Mouse (Mus musculus): ENCODE results near the gene Slc8a1.

GRCm38 (mm10) chr17:81787350-81787749, 49.2 kb upstream of the Slc8a1 start:
- 0 out of 2 replicates have a peak, but pooled peaks have one; percentile 15 for TF ChIP-seq CTCF (IDR thresholded peaks at IDR 0.05; ENCODE audit: control insufficient read depth, insufficient read depth, low read length)
- TF ChIP-seq POLR2A (IDR thresholded peaks at IDR 0.05; ENCODE audit: borderline replicate concordance, control insufficient read depth, low read depth, low read length) = no peak

Data from bone marrow, adult 2 months (tissue).